Mouse (Mus musculus): ENCODE results near the gene Plcd3. TPM values are rescaled to one million over a fixed set of nuclear protein-coding genes. Genes with fewer than 3 reads are reported as not detected.
A peak's percentile ranks its signal among the peaks of the same experiment; 100 is the strongest.

Plcd3 gene
- polyA plus RNA-seq, 1 experiment from 2014 or later, result 7.6 TPM

DNA sequence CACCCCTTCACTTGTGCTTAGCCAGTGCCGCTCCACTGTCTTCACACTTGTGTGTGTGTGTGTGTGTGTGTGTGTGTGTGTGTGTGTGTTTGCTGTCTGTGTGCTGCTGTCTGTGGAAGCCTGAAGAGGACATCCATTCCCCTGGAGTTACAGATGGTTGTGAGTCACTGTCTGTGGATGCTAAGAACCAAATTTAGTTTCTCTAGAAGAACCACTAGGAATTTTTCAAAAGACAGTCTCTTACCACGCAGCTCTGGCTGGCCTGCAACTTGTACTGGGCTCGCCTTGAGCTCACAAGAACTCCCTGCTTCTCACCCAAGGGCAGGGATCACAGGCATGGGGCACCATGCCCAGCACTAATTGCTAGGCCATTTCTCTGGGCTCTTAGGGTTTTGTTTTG, 68.4 kb downstream of the Plcd3 start:
- Histone ChIP-seq H3K4me3 (replicated peaks) (no peak overlapping the region), H3K4me2 (replicated peaks) (no peak overlapping the region), H3K27me3 (no peaks in the 10 kb centered on the region), H3K9me3 (replicated peaks) (no peaks in the 10 kb centered on the region), H3K27ac (replicated peaks) (no peak overlapping the region), H3K4me1 (peaks cover 29% of the 10 kb centered on the region), H3K9ac (no peak overlapping the region), H3K36me3 (peaks cover 15% of the 10 kb centered on the region; the same call in 1 of the 2 replicates)
- no peak for ATAC-seq (ENCODE audit: insufficient number of reproducible peaks, low FRiP score, low TSS enrichment, low read depth)
- WGBS, result 83% methylated on average over 3 of the region's 3 CpGs

- WGBS, result 0% methylated on average over 36 of the region's 36 CpGs
- peak within 1 kb of the TSS; percentile 75 for H3K4me3 ChIP-seq (replicated peaks)
- ATAC-seq (ENCODE audit: insufficient number of reproducible peaks, low FRiP score, low TSS enrichment, low read depth), result peak; percentile 99
- peaks cover 42% of the 10 kb centered on the region for H3K4me1 ChIP-seq
- no peaks in the 10 kb centered on the region for H3K27me3 ChIP-seq
- H3K9ac ChIP-seq, result peak within 1 kb of the TSS; percentile 62
- peak within 1 kb of the TSS; percentile 77 for H3K27ac ChIP-seq (replicated peaks)
- peak within 1 kb of the TSS; percentile 59 for H3K4me2 ChIP-seq (replicated peaks)
- no peaks in the 10 kb centered on the region for H3K9me3 ChIP-seq (replicated peaks)
- peaks cover 18% of the 10 kb centered on the region; the same call in 1 of the 2 replicates for H3K36me3 ChIP-seq
Observed at GRCm38 (mm10) chr11:103028176-103028891, 73.1 kb downstream of the Plcd3 start, which contains the start of the genes Nmt1 and Dcakd. Gene Nmt1, plus strand, starts transcription at chr11:103028190. Gene Dcakd, minus strand, starts transcription at chr11:103028333.

- H3K27me3 ChIP-seq, result no peaks in the 10 kb centered on the region
- H3K4me3 ChIP-seq (replicated peaks), result peak overlapping the region; percentile 75
- H3K9ac ChIP-seq, result peak overlapping the region; percentile 27
- peaks cover 18% of the 10 kb centered on the region; the same call in 1 of the 2 replicates for H3K36me3 ChIP-seq
- peaks cover 42% of the 10 kb centered on the region for H3K4me1 ChIP-seq
- 7% methylated on average over 8 of the region's 8 CpGs for WGBS
- ATAC-seq (ENCODE audit: insufficient number of reproducible peaks, low FRiP score, low TSS enrichment, low read depth), result no peak
- H3K27ac ChIP-seq (replicated peaks), result peak overlapping the region; percentile 77
- peak overlapping the region; percentile 59 for H3K4me2 ChIP-seq (replicated peaks)
- no peaks in the 10 kb centered on the region for H3K9me3 ChIP-seq (replicated peaks)
Observed at GRCm38 (mm10) chr11:103027570-103028175, 73.8 kb downstream of the Plcd3 start.

DNA sequence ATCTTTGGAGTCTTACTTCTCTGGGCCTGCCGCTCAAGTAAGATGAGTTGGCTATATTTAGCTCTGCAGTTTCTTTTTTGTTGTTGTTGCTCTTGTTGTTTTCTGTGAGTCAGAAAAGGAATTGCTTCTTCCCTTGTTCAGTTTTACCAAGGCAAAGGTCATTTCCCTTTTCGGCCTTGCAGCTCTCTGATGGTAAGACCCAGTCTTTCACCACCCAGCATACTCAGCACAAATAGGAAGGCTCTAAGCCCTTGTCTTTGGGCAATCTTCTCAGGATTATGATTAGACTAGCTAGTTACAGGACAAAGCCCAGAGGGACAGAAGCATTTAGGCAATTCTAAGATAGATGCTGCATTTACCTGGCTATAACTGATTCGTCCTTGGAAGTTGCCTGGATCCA, 74.6 kb downstream of the Plcd3 start:
- WGBS, result 82% methylated on average over 3 of the region's 3 CpGs
- no peak for ATAC-seq (ENCODE audit: insufficient number of reproducible peaks, low FRiP score, low TSS enrichment, low read depth)
- Histone ChIP-seq H3K27me3 (no peaks in the 10 kb centered on the region), H3K27ac (replicated peaks) (no peak overlapping the region), H3K9me3 (replicated peaks) (no peaks in the 10 kb centered on the region), H3K9ac (no peak overlapping the region), H3K4me1 (peaks cover 34% of the 10 kb centered on the region), H3K4me2 (replicated peaks) (peak overlapping the region; percentile 59; the same call in 1 of the 2 replicates), H3K4me3 (replicated peaks) (peak overlapping the region; percentile 75; the same call in 1 of the 2 replicates), H3K36me3 (peaks cover 15% of the 10 kb centered on the region; the same call in 1 of the 2 replicates)

GRCm38 (mm10) chr11:103023974-103024373, 77.5 kb downstream of the Plcd3 start:
- 79% methylated on average over 3 of the region's 3 CpGs for WGBS
- peaks cover 19% of the 10 kb centered on the region for H3K4me1 ChIP-seq
- H3K4me3 ChIP-seq (replicated peaks), result no peak overlapping the region
- no peaks in the 10 kb centered on the region for H3K27me3 ChIP-seq
- no peak for ATAC-seq (ENCODE audit: insufficient number of reproducible peaks, low FRiP score, low TSS enrichment, low read depth)
- H3K27ac ChIP-seq (replicated peaks), result no peak overlapping the region
- no peak overlapping the region for H3K9ac ChIP-seq
- H3K9me3 ChIP-seq (replicated peaks), result no peaks in the 10 kb centered on the region
- no peak overlapping the region for H3K4me2 ChIP-seq (replicated peaks)
- peaks cover 16% of the 10 kb centered on the region; the same call in 1 of the 2 replicates for H3K36me3 ChIP-seq

GRCm38 (mm10) chr11:103020713-103021335, 80.6 kb downstream of the Plcd3 start:
- no peak for ATAC-seq (ENCODE audit: insufficient number of reproducible peaks, low FRiP score, low TSS enrichment, low read depth)

More at GRCm38 (mm10) chr11:103020713-103021335, 80.6 kb downstream of the Plcd3 start:
- Histone ChIP-seq H3K9me3 (replicated peaks) (no peaks in the 10 kb centered on the region), H3K36me3 (peaks cover 16% of the 10 kb centered on the region; the same call in 1 of the 2 replicates), H3K4me3 (replicated peaks) (no peak overlapping the region), H3K9ac (no peak overlapping the region), H3K27ac (replicated peaks) (no peak overlapping the region; the same call in 1 of the 2 replicates), H3K4me1 (peaks cover 11% of the 10 kb centered on the region), H3K4me2 (replicated peaks) (no peak overlapping the region), H3K27me3 (no peaks in the 10 kb centered on the region)
- WGBS, result 61% methylated on average over 3 of the region's 3 CpGs

Other genes starting within 250 kb of the Plcd3 start
- gene Eftud2, start 220.7 kb downstream of the Plcd3 start, polyA plus RNA-seq (2015; fragmentation: Nextera tagmentation; extraction: Ambion mirVana), result 154 and 167 TPM in 2 replicates
- gene Ccdc103, start 220.5 kb downstream of the Plcd3 start, polyA plus RNA-seq (2015; fragmentation: Nextera tagmentation; extraction: Ambion mirVana), result 2.0 and 5.5 TPM in 2 replicates
- gene Fam187a, start 216.5 kb downstream of the Plcd3 start, polyA plus RNA-seq (2015; fragmentation: Nextera tagmentation; extraction: Ambion mirVana), result not detected in 2 replicates
- 0.39 and 0.51 TPM in 2 replicates for gene Gfap, start 200.7 kb downstream of the Plcd3 start, polyA plus RNA-seq (2015; fragmentation: Nextera tagmentation; extraction: Ambion mirVana)
- 8.0 and 8.8 TPM in 2 replicates for gene Kif18b, start 176.5 kb downstream of the Plcd3 start, polyA plus RNA-seq (2015; fragmentation: Nextera tagmentation; extraction: Ambion mirVana)
- gene C1ql1, start 155.0 kb downstream of the Plcd3 start, polyA plus RNA-seq (2015; fragmentation: Nextera tagmentation; extraction: Ambion mirVana), result 2.7 and 4.1 TPM in 2 replicates
- 49.5 and 52.9 TPM in 2 replicates for gene Nmt1, start 73.5 kb downstream of the Plcd3 start, polyA plus RNA-seq (2015; fragmentation: Nextera tagmentation; extraction: Ambion mirVana)
- gene Dcakd, start 73.3 kb downstream of the Plcd3 start, polyA plus RNA-seq (2015; fragmentation: Nextera tagmentation; extraction: Ambion mirVana), result 144 and 158 TPM in 2 replicates
- 23.4 and 27.9 TPM in 2 replicates for gene Acbd4, start within 50 bp of the Plcd3 start, polyA plus RNA-seq (2015; fragmentation: Nextera tagmentation; extraction: Ambion mirVana)
- 5.9 and 6.1 TPM in 2 replicates for gene Hexim1, start 14.6 kb upstream of the Plcd3 start, polyA plus RNA-seq (2015; fragmentation: Nextera tagmentation; extraction: Ambion mirVana)
- 14.0 and 14.1 TPM in 2 replicates for gene Hexim2, start 30.8 kb upstream of the Plcd3 start, polyA plus RNA-seq (2015; fragmentation: Nextera tagmentation; extraction: Ambion mirVana)
- 2.7 TPM in 2 replicates for gene Fmnl1, start 69.4 kb upstream of the Plcd3 start, polyA plus RNA-seq (2015; fragmentation: Nextera tagmentation; extraction: Ambion mirVana)
- gene 1700023F06Rik, start 106.9 kb upstream of the Plcd3 start, polyA plus RNA-seq (2015; fragmentation: Nextera tagmentation; extraction: Ambion mirVana), result 1.4 and 2.0 TPM in 2 replicates
- gene Spata32, start 116.8 kb upstream of the Plcd3 start, polyA plus RNA-seq (2015; fragmentation: Nextera tagmentation; extraction: Ambion mirVana), result not detected in 2 replicates
- gene Map3k14, start 165.8 kb upstream of the Plcd3 start, polyA plus RNA-seq (2015; fragmentation: Nextera tagmentation; extraction: Ambion mirVana), result 5.1 and 5.3 TPM in 2 replicates

Measured in embryonic facial prominence, embryonic 15.5 days (tissue).